Mouse (Mus musculus) liver, embryonic 14.5 days (tissue): ENCODE measurements around the gene Pde4d. TPM values are rescaled to one million over a fixed set of nuclear protein-coding genes. Genes with fewer than 3 reads are reported as not detected.

Source experiments
- ATAC-seq: fragments of 200-750 bp; cut with Nextera tagmentation; 2 replicates; pipeline ENCODE4 v1.8.0; 2017; ENCODE audit warnings: moderate number of reproducible peaks, mild to moderate bottlenecking, moderate library complexity; ENCODE audit not compliant: insufficient read depth
- DNase-seq, 3 experiments: peaks; one replicate each; pipeline ENCODE4 v3.0.0-alpha.2; 2012 to 2013; ENCODE audit warnings: low read depth in 3 of 3, low spot score in 3 of 3
- H3K27ac ChIP-seq: fragments of 300-500 bp; sonication (generic); 2 replicates; pipeline ENCODE4 v1.5.1; 2014; ENCODE audit warnings: moderate library complexity, mild to moderate bottlenecking, control low read depth, inconsistent platforms
- H3K27me3 ChIP-seq: fragments of 300-500 bp; sonication (generic); 2 replicates; pipeline ENCODE4 v1.6.1; 2014; ENCODE audit warnings: mild to moderate bottlenecking, low read length, moderate library complexity; ENCODE audit not compliant: control insufficient read depth, insufficient read depth
- H3K36me3 ChIP-seq: fragments of 300-500 bp; sonication (generic); replicated peaks from 2 replicates; pipeline ENCODE4 v1.6.1; 2014; ENCODE audit warnings: low read depth; ENCODE audit not compliant: control insufficient read depth, insufficient read depth
- H3K4me1 ChIP-seq, 2 experiments: fragments of 200-500 bp in 1 of 2; fragments of 300-500 bp in 1 of 2; sonication (generic) in 1 of 2; replicated peaks; 2 replicates each; pipeline ENCODE4 v1.6.1; 2012 to 2014; ENCODE audit warnings: antibody characterized with exemption in 1 of 2, inconsistent platforms in 1 of 2, low read length in 1 of 2; ENCODE audit not compliant: control insufficient read depth in 2 of 2, insufficient read depth in 2 of 2
- H3K4me2 ChIP-seq: fragments of 300-500 bp; sonication (generic); 2 replicates; pipeline ENCODE4 v1.6.1; 2014; ENCODE audit warnings: low read depth, mild to moderate bottlenecking, control low read depth, moderate library complexity
- H3K4me3 ChIP-seq, 2 experiments: fragments of 200-500 bp in 1 of 2; fragments of 300-500 bp in 1 of 2; sonication (generic) in 1 of 2; 2 replicates each; pipeline ENCODE4 v1.5.1; 2012 to 2014; ENCODE audit warnings: low read depth in 2 of 2, low read length in 2 of 2, mild to moderate bottlenecking in 2 of 2, control low read depth in 1 of 2, inconsistent platforms in 1 of 2, moderate library complexity in 1 of 2; ENCODE audit not compliant: insufficient read depth in 1 of 2
- H3K9ac ChIP-seq: fragments of 300-500 bp; sonication (generic); replicated peaks from 2 replicates; pipeline ENCODE4 v1.6.1; 2014; ENCODE audit warnings: mild to moderate bottlenecking, control low read depth, moderate library complexity
- H3K9me3 ChIP-seq: fragments of 300-500 bp; sonication (generic); 2 replicates; pipeline ENCODE4 v1.6.1; 2016; ENCODE audit warnings: low read length, mixed read lengths; ENCODE audit not compliant: control insufficient read depth
- CTCF ChIP-seq: IDR thresholded peaks from 2 replicates; pipeline ENCODE4 v1.5.1; 2016; ENCODE audit warnings: antibody characterized with exemption, low read depth, control low read depth
- EP300 ChIP-seq: IDR thresholded peaks from 2 replicates; pipeline ENCODE4 v1.6.1; 2016; ENCODE audit warnings: antibody characterized with exemption, low read depth
- WGBS: fragments of 180-500 bp; shearing (Covaris S2); extraction: QIAGEN DNeasy Blood & Tissue Kit; methylation state at CpG from one replicate; pipeline ENCODE4 v1.1.7; 2014; ENCODE audit not compliant: insufficient replicate concordance; 5-methylcytosine and 5-hydroxymethylcytosine counted together
- polyA plus RNA-seq, 2 experiments: library from polyadenylated mRNA; depleted of rRNA in 1 of 2; stranded (reverse) in 1 of 2; unstranded in 1 of 2; fragments of >200 nt; fragmentation: Nextera tagmentation in 1 of 2; extraction: Ambion mirVana in 1 of 2; gene quantifications; 2 replicates each; pipeline versions ENCODE4 v1.2.1 to v1.2.3; 2012 to 2014

The Pde4d gene
- polyA plus RNA-seq, 2 experiments: 4.9 to 8.6 TPM

GRCm38 (mm10) chr13:109255634-109256033 lies 805.9 kb downstream of the Pde4d start:
- no peak for DNase-seq
- H3K4me2 ChIP-seq: no peak overlapping the region
- H3K9me3 ChIP-seq: no peaks in the 10 kb centered on the region
- no peak for ATAC-seq
- no peaks in the 10 kb centered on the region for H3K4me1 ChIP-seq
- H3K36me3 ChIP-seq: no peaks in the 10 kb centered on the region
- H3K27ac ChIP-seq: no peak overlapping the region
- H3K27me3 ChIP-seq: peaks cover 3% of the 10 kb centered on the region; the same call in 1 of the 2 replicates
- H3K4me3 ChIP-seq: no peak overlapping the region
- TF ChIP-seq CTCF (no peak), EP300 (no peak)
- WGBS: 54% methylated on average over 4 of the region's 4 CpGs
- no peak overlapping the region for H3K9ac ChIP-seq

GRCm38 (mm10) chr13:109260220-109260795 lies 810.6 kb downstream of the Pde4d start:
- no peak overlapping the region for H3K27ac ChIP-seq

GRCm38 (mm10) chr13:109260796-109261516 lies 811.2 kb downstream of the Pde4d start:
- Histone ChIP-seq H3K4me2 (peak overlapping the region; percentile 11), H3K4me3 (peak overlapping the region; percentile 38 to 50), H3K36me3 (no peaks in the 10 kb centered on the region), H3K27ac (no peak overlapping the region), H3K4me1 (no peaks in the 10 kb centered on the region), H3K27me3 (peaks cover 3% of the 10 kb centered on the region; the same call in 1 of the 2 replicates), H3K9me3 (no peaks in the 10 kb centered on the region), H3K9ac (no peak overlapping the region)
- TF ChIP-seq CTCF (no peak), EP300 (no peak)
- DNase-seq (no peak), ATAC-seq (no peak)
- 2% methylated on average over 17 of the region's 17 CpGs for WGBS

More at GRCm38 (mm10) chr13:109260220-109260795, 810.6 kb downstream of the Pde4d start:
- Histone ChIP-seq H3K4me3 (peak overlapping the region; percentile 38 to 50), H3K9me3 (no peaks in the 10 kb centered on the region), H3K36me3 (no peaks in the 10 kb centered on the region), H3K4me2 (peak overlapping the region; percentile 11), H3K27me3 (peaks cover 3% of the 10 kb centered on the region; the same call in 1 of the 2 replicates), H3K9ac (no peak overlapping the region), H3K4me1 (no peaks in the 10 kb centered on the region)
- under 1% methylated on average over 23 of the region's 23 CpGs for WGBS
- ATAC-seq: peak; percentile 59
- no peak for DNase-seq
- no peak for TF ChIP-seq EP300
- no peak for TF ChIP-seq CTCF

- WGBS: 8% methylated on average over 5 of the region's 5 CpGs
- Histone ChIP-seq H3K4me3 (no peak overlapping the region), H3K36me3 (no peaks in the 10 kb centered on the region), H3K9ac (no peak overlapping the region), H3K9me3 (no peaks in the 10 kb centered on the region), H3K4me2 (peak overlapping the region; percentile 18; the same call in 1 of the 2 replicates), H3K4me1 (no peaks in the 10 kb centered on the region), H3K27ac (no peak overlapping the region), H3K27me3 (peaks cover 3% of the 10 kb centered on the region; the same call in 1 of the 2 replicates)
- peak in 1 of 3 experiments; percentile 26 for DNase-seq
- no peak for TF ChIP-seq EP300
- TF ChIP-seq CTCF: no peak
- no peak for ATAC-seq
These were observed 812.0 kb downstream of the Pde4d start for GRCm38 (mm10) chr13:109261642-109262220.

- Histone ChIP-seq H3K27ac (no peak overlapping the region), H3K4me3 (no peak overlapping the region), H3K4me1 (no peaks in the 10 kb centered on the region), H3K27me3 (peaks cover 3% of the 10 kb centered on the region; the same call in 1 of the 2 replicates), H3K4me2 (no peak overlapping the region), H3K36me3 (no peaks in the 10 kb centered on the region), H3K9ac (no peak overlapping the region), H3K9me3 (no peaks in the 10 kb centered on the region)
- DNase-seq: no peak
- WGBS: 55% methylated on average over 5 of the region's 5 CpGs
- no peak for ATAC-seq
- TF ChIP-seq EP300 (no peak), CTCF (no peak)
These were observed 812.8 kb downstream of the Pde4d start for GRCm38 (mm10) chr13:109262501-109262900.
